10 mouse cellular contexts compared by ENCODE assay signal in genomic region chr2:144224351-144224750, GRCm38 (mm10). TPM values are rescaled to one million over a fixed set of nuclear protein-coding genes. Genes with fewer than 3 reads are reported as not detected.
DNase-seq lines count a peak whose midpoint lies in the region; ATAC-seq lines count a peak whose summit lies in the region.
"Had no signal": no experiment of that assay in that cellular context is flagged by ENCODE, and none has a peak within 500 bp of the region (broad histone marks: within the 10 kb centered on the region; RNA-seq: fewer than 3 reads in every experiment).

No protein-coding gene starts in this region.

- H3K36me3 ChIP-seq in heart, embryonic 12.5 days = no peaks in the 10 kb centered on the region
- no peaks in the 10 kb centered on the region for H3K36me3 ChIP-seq in intestine, embryonic 15.5 days
- H3K36me3 ChIP-seq in hindbrain, embryonic 14.5 days (replicated peaks; ENCODE audit: control insufficient read depth, insufficient read depth) = no peaks in the 10 kb centered on the region
- H3K36me3 ChIP-seq: neural tube, embryonic 13.5 days had no signal

- intact Hi-C loops in heart, postnatal 14 days (cut with DNase I) = no loop called here

- H3K4me3 ChIP-seq in heart, embryonic 12.5 days = peak overlapping the region; percentile 7; the same call in 1 of the 2 replicates
- no peak overlapping the region for H3K4me3 ChIP-seq in intestine, embryonic 15.5 days (replicated peaks)
- H3K4me3 ChIP-seq in hindbrain, embryonic 14.5 days (replicated peaks; ENCODE audit: low read length) = no peak overlapping the region
- H3K4me3 ChIP-seq: neural tube, embryonic 13.5 days had no signal

- 48% methylated on average over 12 of the region's 12 CpGs for WGBS in heart, embryonic 12.5 days
- 52% methylated on average over 12 of the region's 12 CpGs for WGBS in intestine, embryonic 15.5 days
- WGBS in hindbrain, embryonic 14.5 days = 72% methylated on average over 12 of the region's 12 CpGs

- no peaks in the 10 kb centered on the region for H3K27me3 ChIP-seq in heart, embryonic 12.5 days (replicated peaks)
- H3K27me3 ChIP-seq in intestine, embryonic 15.5 days (replicated peaks) = no peaks in the 10 kb centered on the region
- no peaks in the 10 kb centered on the region for H3K27me3 ChIP-seq in hindbrain, embryonic 14.5 days (ENCODE audit: control insufficient read depth, insufficient read depth, low read length)
- H3K27me3 ChIP-seq: neural tube, embryonic 13.5 days had no signal

- peak overlapping the region; percentile 54; the same call in 1 of the 2 replicates for H3K9ac ChIP-seq in heart, embryonic 12.5 days
- no peak overlapping the region for H3K9ac ChIP-seq in intestine, embryonic 15.5 days
- no peak overlapping the region for H3K9ac ChIP-seq in hindbrain, embryonic 14.5 days
- H3K9ac ChIP-seq: lung, embryonic 14.5 days; neural tube, embryonic 13.5 days had no signal

- peak overlapping the region; percentile 43 for H3K4me2 ChIP-seq in heart, embryonic 12.5 days
- 0 out of 2 replicates have a peak overlapping the region, but pooled peaks have one; percentile 21 for H3K4me2 ChIP-seq in intestine, embryonic 15.5 days (replicated peaks)
- no peak overlapping the region for H3K4me2 ChIP-seq in hindbrain, embryonic 14.5 days (replicated peaks)
- H3K4me2 ChIP-seq: lung, embryonic 14.5 days; neural tube, embryonic 13.5 days had no signal

- H3K27ac ChIP-seq in heart, embryonic 12.5 days (ENCODE audit: poor library complexity, severe bottlenecking) = no peak overlapping the region
- no peak overlapping the region for H3K27ac ChIP-seq in intestine, embryonic 15.5 days
- H3K27ac ChIP-seq in hindbrain, embryonic 14.5 days = no peak overlapping the region
- H3K27ac ChIP-seq: neural tube, embryonic 13.5 days had no signal

- H3K4me1 ChIP-seq in heart, embryonic 12.5 days (replicated peaks) = peaks cover 7% of the 10 kb centered on the region; the same call in 1 of the 2 replicates
- no peaks in the 10 kb centered on the region for H3K4me1 ChIP-seq in intestine, embryonic 15.5 days (replicated peaks)
- no peaks in the 10 kb centered on the region for H3K4me1 ChIP-seq in hindbrain, embryonic 14.5 days (replicated peaks; ENCODE audit: control insufficient read depth, insufficient read depth, low read length)

- no peak for DNase-seq in heart, postnatal 14 days
- DNase-seq in ovary, postnatal 36 days (ENCODE audit: low spot score) = peak; percentile 60
- DNase-seq in ovary, postnatal 10 days (ENCODE audit: low spot score) = no peak
- peak; percentile 63 to 85 for DNase-seq in natural killer cell, adult 2 months (ENCODE audit: low spot score in 2 of 2)
- DNase-seq in hindbrain, embryonic 14.5 days (ENCODE audit: low spot score) = no peak
- no peak for DNase-seq in urinary bladder, postnatal 36 days (ENCODE audit: low spot score in 2 of 2)
- DNase-seq: lung, embryonic 14.5 days had no signal

- ATAC-seq in heart, embryonic 12.5 days (ENCODE audit: insufficient number of reproducible peaks, low FRiP score) = no peak
- ATAC-seq in intestine, embryonic 15.5 days = no peak
- no peak for ATAC-seq in hindbrain, embryonic 14.5 days (ENCODE audit: low FRiP score)

- H3K9me3 ChIP-seq in heart, embryonic 12.5 days (replicated peaks) = 0 out of 2 replicates have a peak, but pooled peaks cover 3% of the 10 kb centered on the region
- H3K9me3 ChIP-seq in intestine, embryonic 15.5 days = no peaks in the 10 kb centered on the region
- no peaks in the 10 kb centered on the region for H3K9me3 ChIP-seq in hindbrain, embryonic 14.5 days (ENCODE audit: control insufficient read depth, low read length)
- H3K9me3 ChIP-seq: neural tube, embryonic 13.5 days had no signal

RNA-seq across cellular contexts. Expression of gene Mgme1, which starts 46.1 kb away (rescaled TPM):
- polyA plus RNA-seq in heart, embryonic 12.5 days (2016; fragmentation: Nextera tagmentation; extraction: Ambion mirVana) = 21.7 and 22.4 TPM in 2 replicates
- 1 to 10 TPM; 8.5 to 9.6 TPM for total RNA-seq in heart, postnatal 14 days (2021)
- 22.7 and 23.3 TPM in 2 replicates for polyA plus RNA-seq in intestine, embryonic 15.5 days (2015; fragmentation: Nextera tagmentation; extraction: Ambion mirVana)
- polyA plus RNA-seq in hindbrain, embryonic 14.5 days (2014; fragmentation: Nextera tagmentation; extraction: Ambion mirVana) = 10.5 and 11.7 TPM in 2 replicates

RNA-seq across cellular contexts. Expression of gene Snx5, which starts 46.4 kb away (rescaled TPM):
- polyA plus RNA-seq in heart, embryonic 12.5 days (2016; fragmentation: Nextera tagmentation; extraction: Ambion mirVana) = 110 TPM in 2 replicates
- total RNA-seq in heart, postnatal 14 days (2021) = 10 to 100 TPM; 50.4 to 51.9 TPM
- 131 and 140 TPM in 2 replicates for polyA plus RNA-seq in intestine, embryonic 15.5 days (2015; fragmentation: Nextera tagmentation; extraction: Ambion mirVana)
- 73.0 and 75.9 TPM in 2 replicates for polyA plus RNA-seq in hindbrain, embryonic 14.5 days (2014; fragmentation: Nextera tagmentation; extraction: Ambion mirVana)

Comparison
In these comparisons a context has a peak if more than half of its experiments do, and no peak if none do; other contexts are left out.
1. DNase-seq: peak in ovary, postnatal 36 days (single experiment) and natural killer cell, adult 2 months (2 of 2); none in heart, postnatal 14 days (0 of 2), ovary, postnatal 10 days (single experiment), hindbrain, embryonic 14.5 days (single experiment) and urinary bladder, postnatal 36 days (0 of 2).